In genomic region chr10:24217558-24218268, GRCm38 (mm10) we compare ENCODE assay signal across 19 mouse cellular contexts. TPM values are rescaled to one million over a fixed set of nuclear protein-coding genes. Genes with fewer than 3 reads are reported as not detected.
DNase-seq lines count a peak whose midpoint lies in the region; ATAC-seq lines count a peak whose summit lies in the region.
"Had no signal": no experiment of that assay in that cellular context is flagged by ENCODE, and none has a peak within 500 bp of the region (broad histone marks: within the 10 kb centered on the region; RNA-seq: fewer than 3 reads in every experiment).

No protein-coding gene starts in this region.

- peak overlapping the region; percentile 32 for H3K4me2 ChIP-seq in heart, embryonic 16.5 days (ENCODE audit: low read depth, low read length)
- peak overlapping the region; percentile 21; the same call in 1 of the 2 replicates for H3K4me2 ChIP-seq in lung, embryonic 16.5 days (ENCODE audit: low read depth, low read length)
- no peak overlapping the region for H3K4me2 ChIP-seq in intestine, embryonic 16.5 days (ENCODE audit: low read depth, low read length)
- H3K4me2 ChIP-seq: embryonic facial prominence, embryonic 13.5 days had no signal

- H3K27me3 ChIP-seq in heart, embryonic 16.5 days (ENCODE audit: control insufficient read depth, insufficient read depth, low read length): peaks cover 14% of the 10 kb centered on the region
- peaks cover 26% of the 10 kb centered on the region for H3K27me3 ChIP-seq in heart, embryonic 10.5 days (ENCODE audit: insufficient read depth, poor library complexity, severe bottlenecking)
- H3K27me3 ChIP-seq in lung, embryonic 16.5 days (ENCODE audit: control insufficient read depth, insufficient read depth, low read depth, low read length): peaks cover 1% of the 10 kb centered on the region
- 0 out of 2 replicates have a peak, but pooled peaks cover 3% of the 10 kb centered on the region for H3K27me3 ChIP-seq in intestine, embryonic 16.5 days (replicated peaks; ENCODE audit: control insufficient read depth, insufficient read depth, low read length)

- DNase-seq in heart, embryonic 10.5 days (ENCODE audit: low spot score): no peak
- no peak for DNase-seq in lung, adult 18-20 months
- peak; percentile 33 for DNase-seq in NIH3T3 (ENCODE audit: low read depth)
- DNase-seq in ovary, postnatal 36 days (ENCODE audit: low spot score): no peak
- DNase-seq: cerebellum, adult 11-12 months; cerebellum, postnatal 14 days; gastrocnemius, postnatal 14 days; kidney, adult 9 months; kidney, postnatal 25 days; midbrain, embryonic 14.5 days; right cerebral cortex, postnatal 14 days; thymus, postnatal 25 days had no signal

- H3K4me3 ChIP-seq in heart, embryonic 16.5 days (ENCODE audit: low read length): no peak overlapping the region
- no peak overlapping the region for H3K4me3 ChIP-seq in heart, embryonic 10.5 days
- H3K4me3 ChIP-seq in lung, embryonic 16.5 days (ENCODE audit: low read length): no peak overlapping the region
- no peak overlapping the region for H3K4me3 ChIP-seq in intestine, embryonic 16.5 days (ENCODE audit: low read length)
- H3K4me3 ChIP-seq: embryonic facial prominence, embryonic 13.5 days; megakaryocyte, embryonic 14.5 days; myocyte had no signal

- H3K36me3 ChIP-seq in heart, embryonic 16.5 days (ENCODE audit: control insufficient read depth, insufficient read depth): no peaks in the 10 kb centered on the region
- no peaks in the 10 kb centered on the region for H3K36me3 ChIP-seq in heart, embryonic 10.5 days
- H3K36me3 ChIP-seq in lung, embryonic 16.5 days (ENCODE audit: control insufficient read depth, insufficient read depth, low read length): no peaks in the 10 kb centered on the region
- no peaks in the 10 kb centered on the region for H3K36me3 ChIP-seq in intestine, embryonic 16.5 days (ENCODE audit: control insufficient read depth, insufficient read depth, low read length)
- H3K36me3 ChIP-seq: embryonic facial prominence, embryonic 13.5 days had no signal

- no peak overlapping the region for H3K27ac ChIP-seq in heart, embryonic 16.5 days (ENCODE audit: low read length)
- H3K27ac ChIP-seq in heart, embryonic 10.5 days: no peak overlapping the region
- H3K27ac ChIP-seq in lung, embryonic 16.5 days (ENCODE audit: low read length): no peak overlapping the region
- H3K27ac ChIP-seq in intestine, embryonic 16.5 days (ENCODE audit: low read length): peak overlapping the region; percentile 24; the same call in 1 of the 2 replicates
- H3K27ac ChIP-seq: embryonic facial prominence, embryonic 13.5 days had no signal

- no peaks in the 10 kb centered on the region for H3K9me3 ChIP-seq in heart, embryonic 16.5 days (replicated peaks; ENCODE audit: control insufficient read depth, low read length)
- no peaks in the 10 kb centered on the region for H3K9me3 ChIP-seq in heart, embryonic 10.5 days
- H3K9me3 ChIP-seq in lung, embryonic 16.5 days (ENCODE audit: control insufficient read depth, low read length): no peaks in the 10 kb centered on the region
- no peaks in the 10 kb centered on the region for H3K9me3 ChIP-seq in intestine, embryonic 16.5 days (ENCODE audit: control insufficient read depth, low read length)
- H3K9me3 ChIP-seq: embryonic facial prominence, embryonic 13.5 days; megakaryocyte, embryonic 14.5 days had no signal

- H3K9ac ChIP-seq in heart, embryonic 16.5 days (ENCODE audit: low read length): no peak overlapping the region
- no peak overlapping the region for H3K9ac ChIP-seq in lung, embryonic 16.5 days (ENCODE audit: low read length)
- no peak overlapping the region for H3K9ac ChIP-seq in intestine, embryonic 16.5 days (ENCODE audit: low read depth, low read length)
- H3K9ac ChIP-seq: embryonic facial prominence, embryonic 13.5 days had no signal

- ATAC-seq in heart, embryonic 16.5 days (replicated peaks; ENCODE audit: extremely low read depth, insufficient read depth, low FRiP score): peak; percentile 55
- ATAC-seq in lung, embryonic 16.5 days (ENCODE audit: low read depth): peak; percentile 67
- peak; percentile 36; the same call in 1 of the 2 replicates for ATAC-seq in intestine, embryonic 16.5 days
- ATAC-seq: forebrain, embryonic 14.5 days had no signal

- H3K4me1 ChIP-seq in heart, embryonic 16.5 days (ENCODE audit: control insufficient read depth, insufficient read depth, low read length): peaks cover 2% of the 10 kb centered on the region; the same call in 1 of the 2 replicates
- H3K4me1 ChIP-seq in heart, embryonic 10.5 days: no peaks in the 10 kb centered on the region
- peaks cover 10% of the 10 kb centered on the region for H3K4me1 ChIP-seq in lung, embryonic 16.5 days (replicated peaks; ENCODE audit: control insufficient read depth, insufficient read depth, low read length)
- peaks cover 8% of the 10 kb centered on the region; the same call in 1 of the 2 replicates for H3K4me1 ChIP-seq in intestine, embryonic 16.5 days (ENCODE audit: control insufficient read depth, insufficient read depth, low read length)
- H3K4me1 ChIP-seq: embryonic facial prominence, embryonic 13.5 days had no signal

- 22% methylated on average over 6 of the region's 6 CpGs for WGBS in heart, embryonic 16.5 days
- WGBS in heart, embryonic 10.5 days: 42% methylated on average over 6 of the region's 6 CpGs
- WGBS in lung, embryonic 16.5 days: 21% methylated on average over 6 of the region's 6 CpGs
- WGBS in intestine, embryonic 16.5 days: 32% methylated on average over 6 of the region's 6 CpGs

RNA-seq across cellular contexts. Expression of gene Moxd1, which starts 5.6 kb away (rescaled TPM):
- 9.2 and 11.1 TPM in 2 replicates for polyA plus RNA-seq in heart, embryonic 16.5 days (2015; fragmentation: Nextera tagmentation; extraction: Ambion mirVana)
- polyA plus RNA-seq in heart, embryonic 10.5 days (2016; fragmentation: Nextera tagmentation; extraction: Ambion mirVana): 1.6 and 6.2 TPM in 2 replicates
- polyA plus RNA-seq in lung, embryonic 16.5 days (2015; fragmentation: Nextera tagmentation; extraction: Ambion mirVana): 6.6 and 6.7 TPM in 2 replicates
- 10.8 and 11.7 TPM in 2 replicates for polyA plus RNA-seq in intestine, embryonic 16.5 days (2015; fragmentation: Nextera tagmentation; extraction: Ambion mirVana)
- polyA plus RNA-seq: myocyte had no signal
